Mouse (Mus musculus) forebrain, postnatal 0 days (tissue): ENCODE measurements around the gene Rtn3. TPM values are rescaled to one million over a fixed set of nuclear protein-coding genes. Genes with fewer than 3 reads are reported as not detected.

ENCODE experiments used
- ATAC-seq: fragments of 200-750 bp; cut with Nextera tagmentation; 2 replicates; pipeline ENCODE4 v1.8.0; 2017; ENCODE audit warnings: mild to moderate bottlenecking, moderate library complexity
- DNase-seq: peaks from one replicate; pipeline ENCODE4 v3.0.0-alpha.2; 2015
- H3K27ac ChIP-seq: fragments of 300-500 bp; sonication (generic); 2 replicates; pipeline ENCODE4 v1.5.1; 2014; ENCODE audit warnings: low read depth, mild to moderate bottlenecking, antibody characterized with exemption, low read length, moderate library complexity, mixed read lengths
- H3K27me3 ChIP-seq: fragments of 300-500 bp; sonication (generic); 2 replicates; pipeline ENCODE4 v1.6.1; 2014; ENCODE audit warnings: mild to moderate bottlenecking, low read length, mixed read lengths; ENCODE audit not compliant: insufficient read depth
- H3K36me3 ChIP-seq: fragments of 300-500 bp; sonication (generic); 2 replicates; pipeline ENCODE4 v1.6.1; 2014; ENCODE audit warnings: mild to moderate bottlenecking, moderate library complexity; ENCODE audit not compliant: insufficient read depth
- H3K4me1 ChIP-seq: fragments of 300-500 bp; sonication (generic); 2 replicates; pipeline ENCODE4 v1.6.1; 2014; ENCODE audit warnings: antibody characterized with exemption; ENCODE audit not compliant: insufficient read depth
- H3K4me2 ChIP-seq: fragments of 300-500 bp; sonication (generic); 2 replicates; pipeline ENCODE4 v1.6.1; 2014; ENCODE audit warnings: low read depth, mild to moderate bottlenecking, moderate library complexity
- H3K4me3 ChIP-seq: fragments of 300-500 bp; sonication (generic); 2 replicates; pipeline ENCODE4 v1.5.1; 2014; ENCODE audit warnings: low read depth, low read length, mixed read lengths
- H3K9ac ChIP-seq: fragments of 300-500 bp; sonication (generic); 2 replicates; pipeline ENCODE4 v1.6.1; 2014; ENCODE audit warnings: mild to moderate bottlenecking
- H3K9me3 ChIP-seq: fragments of 300-500 bp; sonication (generic); 2 replicates; pipeline ENCODE4 v1.6.1; 2016; ENCODE audit warnings: low read length
- CTCF ChIP-seq: sonication (generic); IDR thresholded peaks from 2 replicates; pipeline ENCODE4 v1.5.1; 2016; ENCODE audit warnings: antibody characterized with exemption, control low read depth, low read depth
- WGBS: fragments of 180-500 bp; shearing (Covaris S2); extraction: QIAGEN DNeasy Blood & Tissue Kit; methylation state at CpG from one replicate; pipeline ENCODE4 v1.1.7; 2014; 5-methylcytosine and 5-hydroxymethylcytosine counted together
- polyA plus RNA-seq: library from polyadenylated mRNA; unstranded; fragments of >200 nt; fragmentation: Nextera tagmentation; extraction: Ambion mirVana; gene quantifications from 2 replicates; pipeline ENCODE4 v1.2.1, GENCODE M21; 2015
- total RNA-seq: library from RNA; depleted of rRNA; stranded (reverse); fragments of >200 nt; gene quantifications from 2 replicates; pipeline ENCODE4 v1.2.3, GENCODE M21; 2014

Gene Rtn3
- total and polyA plus RNA-seq, 2 experiments from 2014 or later, result 363 to 637 TPM

DNA sequence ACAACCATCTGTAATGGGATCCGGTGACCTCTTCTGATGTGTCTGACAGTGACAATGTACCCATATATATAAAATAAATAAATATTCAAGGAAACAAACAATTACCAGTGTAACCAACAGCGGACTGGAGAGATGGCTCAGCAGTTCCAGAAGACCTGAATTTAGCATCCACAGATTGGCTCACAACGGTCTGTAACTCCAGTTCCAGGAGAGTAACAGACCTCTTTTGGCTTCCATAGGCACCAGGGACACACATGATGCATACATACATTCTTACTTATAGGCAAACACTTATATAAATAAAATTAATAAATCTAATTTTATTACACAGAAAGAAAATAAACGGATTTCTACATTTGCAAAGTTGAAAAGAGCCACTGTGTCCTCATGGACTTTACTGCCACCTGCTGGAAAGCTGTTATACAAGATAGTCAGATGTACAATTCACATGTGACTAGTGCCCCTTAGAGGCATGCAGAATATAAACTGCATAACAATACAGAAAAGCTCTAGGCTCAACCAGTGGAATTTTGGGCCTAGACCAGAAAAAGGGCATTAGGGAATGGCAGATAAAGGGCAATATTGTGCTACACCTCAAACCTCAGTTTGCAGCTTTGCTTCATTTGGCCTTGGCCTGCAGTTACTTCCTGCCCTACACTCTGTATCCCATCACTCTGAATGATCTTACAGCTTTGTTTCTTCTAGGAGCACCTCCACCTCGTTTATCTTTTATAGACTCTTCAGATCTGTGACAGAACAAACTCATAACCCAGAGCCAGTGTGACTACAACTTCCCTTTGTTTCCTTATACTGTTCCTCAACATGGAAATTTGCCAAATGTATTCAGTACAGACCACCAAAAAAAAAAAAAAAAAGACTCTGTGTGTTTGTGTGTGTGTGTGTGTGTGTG, 46.8 kb downstream of the Rtn3 start:
- peak; percentile 82 for TF ChIP-seq CTCF
- Histone ChIP-seq H3K27ac (no peak overlapping the region), H3K4me3 (no peak overlapping the region), H3K9ac (no peak overlapping the region), H3K36me3 (peaks cover 38% of the 10 kb centered on the region), H3K4me1 (no peaks in the 10 kb centered on the region), H3K9me3 (no peaks in the 10 kb centered on the region), H3K4me2 (no peak overlapping the region), H3K27me3 (no peaks in the 10 kb centered on the region)
- 61% methylated on average over 5 of the region's 5 CpGs for WGBS
- peak; percentile 79 for DNase-seq
- ATAC-seq, result peak; percentile 86

DNA sequence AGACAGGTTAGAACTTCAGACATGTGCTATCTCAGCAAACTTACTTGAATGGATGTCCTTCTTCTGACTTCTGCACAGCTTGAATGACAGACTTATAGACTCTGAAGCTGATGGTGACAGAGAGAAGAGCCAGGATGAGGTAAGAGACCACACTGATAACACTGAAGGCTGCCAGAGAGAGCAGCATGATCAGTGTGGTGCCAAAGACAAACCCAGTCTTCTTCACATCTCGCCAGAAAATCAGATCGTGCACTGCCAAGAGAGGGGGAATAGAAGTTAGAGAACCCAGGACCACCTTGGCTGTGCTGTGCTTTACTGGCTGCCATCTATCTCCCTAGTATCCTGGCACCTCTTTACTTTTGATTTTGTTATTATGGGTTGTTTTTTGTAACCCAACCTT, 48.2 kb downstream of the Rtn3 start:
- peaks cover 50% of the 10 kb centered on the region for H3K36me3 ChIP-seq
- H3K27ac ChIP-seq, result no peak overlapping the region
- no peaks in the 10 kb centered on the region for H3K9me3 ChIP-seq
- no peaks in the 10 kb centered on the region for H3K27me3 ChIP-seq
- H3K4me2 ChIP-seq, result no peak overlapping the region
- 58% methylated on average over 2 of the region's 2 CpGs for WGBS
- no peak overlapping the region for H3K4me3 ChIP-seq
- H3K4me1 ChIP-seq, result no peaks in the 10 kb centered on the region
- ATAC-seq (no peak), DNase-seq (peak; percentile 26)
- TF ChIP-seq CTCF, result no peak
- H3K9ac ChIP-seq, result no peak overlapping the region

DNA sequence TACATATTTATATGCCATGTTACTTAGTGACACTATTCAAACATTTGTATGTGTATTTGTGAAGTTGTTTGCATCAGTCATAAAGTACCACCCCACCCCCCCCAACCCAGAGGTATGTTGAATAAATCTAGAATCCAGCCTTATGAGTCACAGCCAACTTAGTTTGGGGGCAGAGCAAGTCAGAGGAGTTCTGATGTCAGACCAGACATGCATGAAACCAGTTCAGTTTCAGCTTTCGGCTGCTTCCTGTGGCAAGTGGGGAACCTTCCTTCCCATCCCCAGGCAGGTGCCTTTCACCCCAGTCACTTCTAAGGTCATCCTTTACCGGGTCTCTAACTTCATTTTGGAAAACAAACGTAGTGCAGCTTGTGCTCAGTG, 57.7 kb downstream of the Rtn3 start:
- Histone ChIP-seq H3K4me3 (no peak overlapping the region), H3K9ac (no peak overlapping the region), H3K36me3 (peaks cover 40% of the 10 kb centered on the region), H3K9me3 (no peaks in the 10 kb centered on the region), H3K27me3 (no peaks in the 10 kb centered on the region), H3K4me2 (0 out of 2 replicates have a peak overlapping the region, but pooled peaks have one; percentile 73), H3K27ac (no peak overlapping the region), H3K4me1 (peaks cover 16% of the 10 kb centered on the region; the same call in 1 of the 2 replicates)
- no peak for DNase-seq
- 43% methylated on average over 3 of the region's 3 CpGs for WGBS
- no peak for TF ChIP-seq CTCF
- ATAC-seq, result no peak

DNA sequence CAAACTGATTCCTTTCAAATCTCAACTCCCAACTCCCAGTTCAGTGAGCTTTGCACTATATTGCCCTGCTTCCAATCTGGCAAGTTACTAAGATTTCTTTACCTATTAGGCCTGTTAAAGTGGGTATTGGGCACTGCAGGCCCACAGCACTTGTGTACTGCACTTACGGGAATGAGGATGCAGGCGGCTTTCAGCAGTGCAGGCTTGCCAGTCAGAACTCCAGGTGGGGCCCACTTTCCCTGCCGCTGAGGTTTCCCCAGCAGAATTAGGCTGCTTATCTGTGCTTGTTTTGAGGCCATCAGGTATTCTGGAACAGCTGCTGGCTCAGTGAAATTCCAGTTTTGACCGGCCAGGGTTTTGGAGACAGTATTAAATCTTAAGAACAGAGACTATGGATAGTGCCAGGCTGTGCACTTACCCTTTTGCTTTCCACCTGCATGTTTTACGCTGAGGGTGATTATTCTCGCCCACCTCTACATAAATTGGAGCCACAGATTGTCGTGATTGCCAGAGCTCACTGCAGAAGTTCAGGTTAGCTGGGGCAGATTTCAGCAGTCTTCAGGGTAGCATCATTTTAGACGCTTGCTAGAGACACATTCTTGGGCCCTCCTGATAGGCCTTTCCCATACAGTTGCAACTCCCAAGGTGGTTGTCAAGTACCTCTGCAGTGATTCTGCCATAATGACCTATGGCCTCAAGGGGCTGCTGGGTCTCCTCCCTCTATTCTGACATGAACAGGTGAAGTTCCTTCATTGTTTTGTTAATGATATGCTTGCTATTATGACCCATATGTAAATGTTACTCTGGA, 58.3 kb downstream of the Rtn3 start:
- WGBS, result 51% methylated on average over 8 of the region's 8 CpGs
- Histone ChIP-seq H3K4me2 (peak overlapping the region; percentile 73), H3K4me3 (peak overlapping the region; percentile 47), H3K9ac (peak overlapping the region; percentile 78; the same call in 1 of the 2 replicates), H3K9me3 (no peaks in the 10 kb centered on the region), H3K4me1 (peaks cover 21% of the 10 kb centered on the region), H3K27me3 (no peaks in the 10 kb centered on the region), H3K36me3 (peaks cover 38% of the 10 kb centered on the region), H3K27ac (peak overlapping the region; percentile 66; the same call in 1 of the 2 replicates)
- TF ChIP-seq CTCF, result no peak
- DNase-seq (peak; percentile 50), ATAC-seq (no peak)

DNA sequence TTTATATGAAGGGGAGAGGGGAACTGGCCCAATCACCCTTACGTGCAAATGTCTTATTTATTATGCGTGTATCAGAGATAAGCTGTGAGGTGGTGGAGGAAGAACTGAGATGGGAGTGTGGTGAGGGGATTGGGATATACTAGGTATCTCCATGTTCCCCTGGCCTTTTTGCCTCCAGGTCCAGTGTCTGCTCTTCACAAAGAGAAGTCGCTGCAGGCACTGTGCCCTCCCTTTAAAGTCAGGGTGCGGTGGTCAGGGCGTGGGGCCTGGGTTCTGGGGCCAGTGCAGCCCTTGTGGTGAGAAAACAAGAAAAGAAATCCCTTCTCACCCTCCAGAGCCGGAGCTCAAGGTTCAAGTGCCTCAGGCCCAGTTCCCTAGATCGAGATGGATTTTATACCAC, 59.0 kb downstream of the Rtn3 start:
- ATAC-seq (no peak), DNase-seq (peak; percentile 44)
- H3K9ac ChIP-seq, result peak overlapping the region; percentile 78
- peak overlapping the region; percentile 73 for H3K4me2 ChIP-seq
- H3K27ac ChIP-seq, result peak overlapping the region; percentile 92
- WGBS, result 46% methylated on average over 7 of the region's 7 CpGs
- H3K9me3 ChIP-seq, result no peaks in the 10 kb centered on the region
- H3K4me1 ChIP-seq, result peaks cover 28% of the 10 kb centered on the region
- peaks cover 33% of the 10 kb centered on the region for H3K36me3 ChIP-seq
- H3K27me3 ChIP-seq, result no peaks in the 10 kb centered on the region
- H3K4me3 ChIP-seq, result peak overlapping the region; percentile 47
- TF ChIP-seq CTCF, result no peak

DNA sequence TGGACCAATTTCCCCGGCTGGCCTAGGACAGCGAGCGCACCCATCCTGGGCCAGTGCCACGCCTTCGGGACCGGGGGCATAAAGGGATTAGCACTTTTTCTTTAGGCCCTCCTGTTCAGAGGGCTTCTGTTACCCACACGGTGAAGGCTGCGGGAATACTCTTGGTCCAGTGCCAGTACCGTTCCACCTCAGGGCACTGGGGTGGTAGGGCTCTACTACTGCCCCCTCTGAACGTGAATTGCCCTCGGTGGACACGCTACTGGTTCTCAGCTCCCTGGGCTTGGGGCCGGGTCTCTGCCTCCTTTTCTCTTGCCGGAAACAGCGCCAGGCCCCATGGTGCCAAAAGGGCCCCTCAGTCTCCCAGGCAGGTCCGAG, 59.4 kb downstream of the Rtn3 start:
- WGBS, result 10% methylated on average over 16 of the region's 16 CpGs
- DNase-seq (no peak), ATAC-seq (no peak; the same call in 1 of the 2 replicates)
- H3K9me3 ChIP-seq, result no peaks in the 10 kb centered on the region
- peaks cover 32% of the 10 kb centered on the region for H3K4me1 ChIP-seq
- peak overlapping the region; percentile 73 for H3K4me2 ChIP-seq
- peaks cover 33% of the 10 kb centered on the region for H3K36me3 ChIP-seq
- peak overlapping the region; percentile 92 for H3K27ac ChIP-seq
- TF ChIP-seq CTCF, result no peak
- H3K27me3 ChIP-seq, result no peaks in the 10 kb centered on the region
- H3K4me3 ChIP-seq, result peak overlapping the region; percentile 47
- peak overlapping the region; percentile 78 for H3K9ac ChIP-seq
